Mouse (Mus musculus) liver, embryonic 12.5 days (tissue): ENCODE results near the gene Wscd2. TPM values are rescaled to one million over a fixed set of nuclear protein-coding genes. Genes with fewer than 3 reads are reported as not detected.

ENCODE experiments used
- ATAC-seq: fragments of 200-750 bp; cut with Nextera tagmentation; 2 replicates; pipeline ENCODE4 v1.8.0; 2017; ENCODE audit warnings: moderate number of reproducible peaks, mild to moderate bottlenecking, moderate library complexity
- H3K27ac ChIP-seq: fragments of 300-500 bp; sonication (generic); 2 replicates; pipeline ENCODE4 v1.5.1; 2016; ENCODE audit warnings: mild to moderate bottlenecking
- H3K27me3 ChIP-seq: fragments of 300-500 bp; sonication (generic); replicated peaks from 2 replicates; pipeline ENCODE4 v1.6.1; 2016; ENCODE audit warnings: mild to moderate bottlenecking, moderate library complexity
- H3K36me3 ChIP-seq: fragments of 300-500 bp; sonication (generic); 2 replicates; pipeline ENCODE4 v1.6.1; 2016; ENCODE audit warnings: mild to moderate bottlenecking, moderate library complexity
- H3K4me1 ChIP-seq: fragments of 300-500 bp; sonication (generic); 2 replicates; pipeline ENCODE4 v1.6.1; 2016
- H3K4me2 ChIP-seq: fragments of 300-500 bp; sonication (generic); 2 replicates; pipeline ENCODE4 v1.6.1; 2016; ENCODE audit warnings: mild to moderate bottlenecking, moderate library complexity
- H3K4me3 ChIP-seq: fragments of 300-500 bp; sonication (generic); 2 replicates; pipeline ENCODE4 v1.5.1; 2016; ENCODE audit warnings: mild to moderate bottlenecking, moderate library complexity
- H3K9ac ChIP-seq: fragments of 300-500 bp; sonication (generic); 2 replicates; pipeline ENCODE4 v1.6.1; 2016; ENCODE audit warnings: mild to moderate bottlenecking, moderate library complexity
- H3K9me3 ChIP-seq: fragments of 300-500 bp; sonication (generic); replicated peaks from 2 replicates; pipeline ENCODE4 v1.6.1; 2016; ENCODE audit warnings: mild to moderate bottlenecking, moderate library complexity
- WGBS: fragments of 180-500 bp; shearing (Covaris S2); methylation state at CpG from one replicate; pipeline ENCODE4 v1.1.7; 2016; ENCODE audit not compliant: insufficient replicate concordance; 5-methylcytosine and 5-hydroxymethylcytosine counted together
- polyA plus RNA-seq: library from polyadenylated mRNA; unstranded; fragments of >200 nt; fragmentation: Nextera tagmentation; extraction: Ambion mirVana; gene quantifications from 2 replicates; pipeline ENCODE4 v1.2.1, GENCODE M21; 2016

Gene Wscd2
- polyA plus RNA-seq: 0.19 and 0.23 TPM in 2 replicates

GRCm38 (mm10) chr5:113490033-113490432, at the start of gene Wscd2:
Gene Wscd2, plus strand, starts transcription at chr5:113490333.
- no peaks in the 10 kb centered on the region for H3K9me3 ChIP-seq
- H3K36me3 ChIP-seq: no peaks in the 10 kb centered on the region
- WGBS: 56% methylated on average over 6 of the region's 6 CpGs
- no peak within 1 kb of the TSS for H3K9ac ChIP-seq
- peak within 1 kb of the TSS; percentile 53 for H3K4me2 ChIP-seq
- H3K27me3 ChIP-seq: peaks cover 63% of the 10 kb centered on the region
- H3K4me3 ChIP-seq: peak within 1 kb of the TSS; percentile 24
- no peak for ATAC-seq
- H3K27ac ChIP-seq: no peak within 1 kb of the TSS
- no peaks in the 10 kb centered on the region for H3K4me1 ChIP-seq

GRCm38 (mm10) chr5:113442180-113442579, 48.0 kb upstream of the Wscd2 start:
- H3K27me3 ChIP-seq: no peaks in the 10 kb centered on the region
- H3K9me3 ChIP-seq: no peaks in the 10 kb centered on the region
- H3K9ac ChIP-seq: no peak overlapping the region
- no peak overlapping the region for H3K27ac ChIP-seq
- no peaks in the 10 kb centered on the region for H3K36me3 ChIP-seq
- 61% methylated on average over 3 of the region's 3 CpGs for WGBS
- ATAC-seq: no peak
- H3K4me2 ChIP-seq: no peak overlapping the region
- no peaks in the 10 kb centered on the region for H3K4me1 ChIP-seq
- H3K4me3 ChIP-seq: no peak overlapping the region

GRCm38 (mm10) chr5:113448023-113448734, 42.0 kb upstream of the Wscd2 start:
- WGBS: 77% methylated on average over 9 of the region's 9 CpGs

GRCm38 (mm10) chr5:113449336-113449735, 40.8 kb upstream of the Wscd2 start:
- Histone ChIP-seq H3K4me2 (no peak overlapping the region), H3K4me3 (no peak overlapping the region), H3K4me1 (no peaks in the 10 kb centered on the region), H3K9me3 (peaks cover 7% of the 10 kb centered on the region), H3K27ac (no peak overlapping the region), H3K27me3 (no peaks in the 10 kb centered on the region), H3K36me3 (no peaks in the 10 kb centered on the region), H3K9ac (no peak overlapping the region)
- ATAC-seq: no peak
- WGBS: 60% methylated on average over 3 of the region's 3 CpGs

More at GRCm38 (mm10) chr5:113448023-113448734, 42.0 kb upstream of the Wscd2 start:
- Histone ChIP-seq H3K9me3 (peaks cover 7% of the 10 kb centered on the region), H3K27ac (no peak overlapping the region), H3K4me3 (no peak overlapping the region), H3K9ac (no peak overlapping the region), H3K4me1 (no peaks in the 10 kb centered on the region), H3K27me3 (no peaks in the 10 kb centered on the region), H3K4me2 (no peak overlapping the region), H3K36me3 (no peaks in the 10 kb centered on the region)
- 0 out of 2 replicates have a peak, but pooled peaks have one; percentile 15 for ATAC-seq

GRCm38 (mm10) chr5:113452691-113453090, 37.4 kb upstream of the Wscd2 start:
- Histone ChIP-seq H3K4me2 (no peak overlapping the region), H3K27ac (no peak overlapping the region), H3K9me3 (peaks cover 7% of the 10 kb centered on the region), H3K9ac (no peak overlapping the region), H3K36me3 (no peaks in the 10 kb centered on the region), H3K4me1 (no peaks in the 10 kb centered on the region), H3K27me3 (no peaks in the 10 kb centered on the region; the same call in 1 of the 2 replicates), H3K4me3 (no peak overlapping the region)
- 11% methylated on average over 1 of the region's 1 CpGs for WGBS
- no peak for ATAC-seq

- no peak for ATAC-seq
- WGBS: 11% methylated on average over 4 of the region's 4 CpGs
- peaks cover 7% of the 10 kb centered on the region for H3K9me3 ChIP-seq
Measured at GRCm38 (mm10) chr5:113453356-113453755, 36.8 kb upstream of the Wscd2 start.

GRCm38 (mm10) chr5:113456020-113456419, 34.1 kb upstream of the Wscd2 start:
- H3K4me1 ChIP-seq: no peaks in the 10 kb centered on the region
- H3K4me3 ChIP-seq: no peak overlapping the region
- H3K27me3 ChIP-seq: peaks cover 15% of the 10 kb centered on the region
- 73% methylated on average over 10 of the region's 10 CpGs for WGBS
- H3K9ac ChIP-seq: no peak overlapping the region
- no peak for ATAC-seq
- no peak overlapping the region for H3K27ac ChIP-seq
- H3K9me3 ChIP-seq: no peaks in the 10 kb centered on the region
- H3K36me3 ChIP-seq: no peaks in the 10 kb centered on the region
- no peak overlapping the region for H3K4me2 ChIP-seq

More at GRCm38 (mm10) chr5:113453356-113453755, 36.8 kb upstream of the Wscd2 start:
- Histone ChIP-seq H3K9ac (no peak overlapping the region), H3K27ac (no peak overlapping the region), H3K27me3 (no peaks in the 10 kb centered on the region; the same call in 1 of the 2 replicates), H3K4me2 (no peak overlapping the region), H3K4me3 (no peak overlapping the region), H3K36me3 (no peaks in the 10 kb centered on the region), H3K4me1 (no peaks in the 10 kb centered on the region)

- Histone ChIP-seq H3K4me1 (no peaks in the 10 kb centered on the region), H3K36me3 (no peaks in the 10 kb centered on the region)
- 77% methylated on average over 4 of the region's 4 CpGs for WGBS
Measured at GRCm38 (mm10) chr5:113456756-113457155, 33.4 kb upstream of the Wscd2 start.

GRCm38 (mm10) chr5:113457260-113457659, 32.9 kb upstream of the Wscd2 start:
- H3K9me3 ChIP-seq: no peaks in the 10 kb centered on the region
- no peak overlapping the region for H3K4me2 ChIP-seq
- no peak for ATAC-seq
- WGBS: 68% methylated on average over 6 of the region's 6 CpGs
- H3K9ac ChIP-seq: no peak overlapping the region
- H3K4me3 ChIP-seq: no peak overlapping the region
- H3K36me3 ChIP-seq: no peaks in the 10 kb centered on the region
- no peak overlapping the region for H3K27ac ChIP-seq
- peaks cover 25% of the 10 kb centered on the region for H3K27me3 ChIP-seq
- H3K4me1 ChIP-seq: no peaks in the 10 kb centered on the region

More at GRCm38 (mm10) chr5:113456756-113457155, 33.4 kb upstream of the Wscd2 start:
- Histone ChIP-seq H3K4me2 (no peak overlapping the region), H3K4me3 (no peak overlapping the region), H3K9me3 (no peaks in the 10 kb centered on the region), H3K27me3 (peaks cover 20% of the 10 kb centered on the region), H3K9ac (no peak overlapping the region), H3K27ac (no peak overlapping the region)
- ATAC-seq: no peak

- Histone ChIP-seq H3K27me3 (peaks cover 39% of the 10 kb centered on the region), H3K36me3 (no peaks in the 10 kb centered on the region), H3K4me2 (no peak overlapping the region), H3K4me1 (no peaks in the 10 kb centered on the region), H3K9me3 (no peaks in the 10 kb centered on the region), H3K4me3 (no peak overlapping the region), H3K9ac (no peak overlapping the region), H3K27ac (no peak overlapping the region)
- ATAC-seq: no peak
- WGBS: 65% methylated on average over 7 of the region's 7 CpGs
Measured at GRCm38 (mm10) chr5:113459942-113460341, 30.2 kb upstream of the Wscd2 start.

- 19% methylated on average over 16 of the region's 16 CpGs for WGBS
- peaks cover 39% of the 10 kb centered on the region for H3K27me3 ChIP-seq
- H3K9ac ChIP-seq: no peak overlapping the region
- H3K36me3 ChIP-seq: no peaks in the 10 kb centered on the region
- no peak for ATAC-seq
- no peaks in the 10 kb centered on the region for H3K4me1 ChIP-seq
- H3K9me3 ChIP-seq: no peaks in the 10 kb centered on the region
- no peak overlapping the region for H3K27ac ChIP-seq
- H3K4me2 ChIP-seq: no peak overlapping the region
- no peak overlapping the region for H3K4me3 ChIP-seq
Measured at GRCm38 (mm10) chr5:113461582-113461981, 28.6 kb upstream of the Wscd2 start.

GRCm38 (mm10) chr5:113461998-113462625, 28.0 kb upstream of the Wscd2 start:
- Histone ChIP-seq H3K9ac (no peak overlapping the region), H3K36me3 (no peaks in the 10 kb centered on the region), H3K27me3 (peaks cover 39% of the 10 kb centered on the region), H3K27ac (no peak overlapping the region), H3K4me3 (no peak overlapping the region), H3K4me2 (no peak overlapping the region), H3K9me3 (no peaks in the 10 kb centered on the region), H3K4me1 (no peaks in the 10 kb centered on the region)
- 36% methylated on average over 21 of the region's 21 CpGs for WGBS
- no peak for ATAC-seq
